Mouse (Mus musculus) ES-CJ7 (cell line): ENCODE results near the gene Kcnmb2.
A peak's percentile ranks its signal among the peaks of the same experiment; 100 is the strongest.

ENCODE experiments used
- DNase-seq: peaks from one replicate; pipeline ENCODE4 v3.0.0; 2011; ENCODE audit warnings: low read depth, low spot score

The Kcnmb2 gene

GRCm38 (mm10) chr3:31902504-31903330, at the start of gene Kcnmb2:
Gene Kcnmb2 (plus strand): TSS chr3:31902507.
- DNase-seq: peak; percentile 21

GRCm38 (mm10) chr3:31863522-31863921, 38.8 kb upstream of the Kcnmb2 start:
- no peak for DNase-seq

- no peak for DNase-seq
These were observed 38.2 kb upstream of the Kcnmb2 start for GRCm38 (mm10) chr3:31864070-31864469.

- no peak for DNase-seq
These were observed 30.8 kb upstream of the Kcnmb2 start for GRCm38 (mm10) chr3:31871461-31871860.

- peak; percentile 2 for DNase-seq
These were observed 19.6 kb upstream of the Kcnmb2 start for GRCm38 (mm10) chr3:31882621-31883131.

GRCm38 (mm10) chr3:31892653-31893052, 9.7 kb upstream of the Kcnmb2 start:
- no peak for DNase-seq

GRCm38 (mm10) chr3:31903506-31903905, 1.2 kb downstream of the Kcnmb2 start:
- DNase-seq: peak; percentile 45

GRCm38 (mm10) chr3:31904156-31904555, 1.8 kb downstream of the Kcnmb2 start:
- DNase-seq: peak; percentile 8

- DNase-seq: no peak
These were observed 8.9 kb downstream of the Kcnmb2 start for GRCm38 (mm10) chr3:31911168-31911567.

GRCm38 (mm10) chr3:31911690-31912089, 9.4 kb downstream of the Kcnmb2 start:
- DNase-seq: no peak

- no peak for DNase-seq
These were observed 26.2 kb downstream of the Kcnmb2 start for GRCm38 (mm10) chr3:31928544-31928943.

- no peak for DNase-seq
These were observed 32.4 kb downstream of the Kcnmb2 start for GRCm38 (mm10) chr3:31934704-31935103.

GRCm38 (mm10) chr3:31941478-31941877, 39.2 kb downstream of the Kcnmb2 start:
- peak; percentile 37 for DNase-seq

GRCm38 (mm10) chr3:31954213-31954612, 51.9 kb downstream of the Kcnmb2 start:
- no peak for DNase-seq

GRCm38 (mm10) chr3:31955004-31955403, 52.7 kb downstream of the Kcnmb2 start:
- DNase-seq: no peak

- DNase-seq: no peak
These were observed 57.5 kb downstream of the Kcnmb2 start for GRCm38 (mm10) chr3:31959821-31960220.

GRCm38 (mm10) chr3:31961175-31961574, 58.9 kb downstream of the Kcnmb2 start:
- no peak for DNase-seq

- DNase-seq: no peak
These were observed 60.8 kb downstream of the Kcnmb2 start for GRCm38 (mm10) chr3:31963076-31963475.

- DNase-seq: peak; percentile 69
These were observed 77.4 kb downstream of the Kcnmb2 start for GRCm38 (mm10) chr3:31979661-31980060.

GRCm38 (mm10) chr3:31982444-31982843, 80.1 kb downstream of the Kcnmb2 start:
- DNase-seq: no peak

- no peak for DNase-seq
These were observed 82.8 kb downstream of the Kcnmb2 start for GRCm38 (mm10) chr3:31985103-31985502.

GRCm38 (mm10) chr3:31991526-31992045, 89.3 kb downstream of the Kcnmb2 start:
- no peak for DNase-seq

- no peak for DNase-seq
These were observed 109.3 kb downstream of the Kcnmb2 start for GRCm38 (mm10) chr3:32011566-32011965.
